Mouse (Mus musculus) adrenal gland, postnatal 10 days (tissue): ENCODE results near the gene Itgav. TPM values are rescaled to one million over a fixed set of nuclear protein-coding genes. Genes with fewer than 3 reads are reported as not detected.

Experiments
- DNase-seq: peaks from one replicate; pipeline ENCODE4 v3.0.0; 2021; ENCODE audit warnings: mixed read lengths
- total RNA-seq, 2 experiments: library from RNA; stranded (reverse); gene quantifications; 2 replicates each; pipeline ENCODE4 v1.2.3; 2021

Gene Itgav
- total RNA-seq, 2 experiments from 2014 or later, result 72.8 to 77.2 TPM

- DNase-seq, result no peak
Observed at GRCm38 (mm10) chr2:83813273-83813892, 89.2 kb downstream of the Itgav start.

GRCm38 (mm10) chr2:83814009-83814408 is 89.8 kb downstream of the Itgav start:
- peak; percentile 40 for DNase-seq

- DNase-seq, result no peak
Observed at GRCm38 (mm10) chr2:83816147-83816546, 92.0 kb downstream of the Itgav start.

- no peak for DNase-seq
Observed at GRCm38 (mm10) chr2:83825161-83825560, 101.0 kb downstream of the Itgav start.

GRCm38 (mm10) chr2:83828895-83829539 is 104.8 kb downstream of the Itgav start:
- DNase-seq, result no peak

GRCm38 (mm10) chr2:83832903-83833302 is 108.7 kb downstream of the Itgav start:
- no peak for DNase-seq

- DNase-seq, result no peak
Observed at GRCm38 (mm10) chr2:83835313-83836070, 111.3 kb downstream of the Itgav start.

GRCm38 (mm10) chr2:83848495-83848894 is 124.3 kb downstream of the Itgav start:
- no peak for DNase-seq

- DNase-seq, result no peak
Observed at GRCm38 (mm10) chr2:83853423-83853822, 129.2 kb downstream of the Itgav start.

GRCm38 (mm10) chr2:83856236-83856635 is 132.0 kb downstream of the Itgav start:
- DNase-seq, result no peak

Other genes starting within 250 kb of the Itgav start
- 10 to 100 TPM; 74.7 to 84.3 TPM for gene Zc3h15, start 80.0 kb upstream of the Itgav start, total RNA-seq
- 1 to 10 TPM; 4.0 to 5.8 TPM for gene Fam171b, start 88.2 kb downstream of the Itgav start, total RNA-seq
- not detected for gene Zswim2, start 216.8 kb downstream of the Itgav start, total RNA-seq
- 1 to 10 TPM; 1.4 to 1.7 TPM for gene Gm13698, start 231.3 kb downstream of the Itgav start, total RNA-seq
- gene Gm13693, start 237.1 kb downstream of the Itgav start, total RNA-seq, result 1 to 10 TPM; 1.4 to 1.7 TPM
- gene Gm13695, start 242.9 kb downstream of the Itgav start, total RNA-seq, result not detected
- gene Gm13696, start 248.7 kb downstream of the Itgav start, total RNA-seq, result 1 to 10 TPM; 1.4 to 1.7 TPM